Mouse (Mus musculus): ENCODE measurements around the gene Fgf14.
A peak's percentile ranks its signal among the peaks of the same experiment; 100 is the strongest.
"Not testable (repeated sequence)": the region's sequence is repeated elsewhere in the genome, so short reads cannot be mapped to it uniquely, and the experiment has no call there.

Gene Fgf14

GRCm38 (mm10) chr14:124191913-124192814 lies 484.8 kb downstream of the Fgf14 start:
- peak; percentile 61 for DNase-seq

- DNase-seq, result no peak
These were observed 496.7 kb downstream of the Fgf14 start for GRCm38 (mm10) chr14:124180265-124180664.

GRCm38 (mm10) chr14:124174111-124174510 lies 502.8 kb downstream of the Fgf14 start:
- DNase-seq, result no peak

GRCm38 (mm10) chr14:124163618-124164185 lies 513.2 kb downstream of the Fgf14 start:
- no peak for DNase-seq

GRCm38 (mm10) chr14:124147378-124147777 lies 529.5 kb downstream of the Fgf14 start:
- no peak for DNase-seq

GRCm38 (mm10) chr14:124107205-124107873 lies 569.6 kb downstream of the Fgf14 start:
- no peak for DNase-seq

- DNase-seq, result no peak
These were observed 593.8 kb downstream of the Fgf14 start for GRCm38 (mm10) chr14:124083126-124083525.

GRCm38 (mm10) chr14:124044016-124044415 lies 632.9 kb downstream of the Fgf14 start:
- DNase-seq, result peak; percentile 41

GRCm38 (mm10) chr14:124040651-124041050 lies 636.3 kb downstream of the Fgf14 start:
- DNase-seq, result peak; percentile 24

GRCm38 (mm10) chr14:124037434-124037833 lies 639.5 kb downstream of the Fgf14 start:
- no peak for DNase-seq

GRCm38 (mm10) chr14:124036575-124037205 lies 640.2 kb downstream of the Fgf14 start:
- no peak for DNase-seq

GRCm38 (mm10) chr14:124033302-124033701 lies 643.6 kb downstream of the Fgf14 start:
- DNase-seq, result not testable (repeated sequence)

- no peak for DNase-seq
These were observed 648.8 kb downstream of the Fgf14 start for GRCm38 (mm10) chr14:124027886-124028670.

- no peak for DNase-seq
These were observed 686.2 kb downstream of the Fgf14 start for GRCm38 (mm10) chr14:123990591-123991195.

- no peak for DNase-seq
These were observed 708.9 kb downstream of the Fgf14 start for GRCm38 (mm10) chr14:123967996-123968395.

- peak; percentile 33 for DNase-seq
These were observed 710.4 kb downstream of the Fgf14 start for GRCm38 (mm10) chr14:123966531-123966930.

All from cerebellum, adult 11 months (tissue).